Mouse (Mus musculus) cerebellum, adult 2 months (tissue): ENCODE results near the gene Gm5485.

ENCODE experiments used
- CTCF ChIP-seq: fragments of 200-500 bp; IDR thresholded peaks from 2 replicates; pipeline ENCODE4 v1.5.1; 2011; ENCODE audit warnings: low read depth, mild to moderate bottlenecking, control low read depth, low read length, moderate library complexity, borderline replicate concordance; ENCODE audit not compliant: insufficient read depth
- POLR2A ChIP-seq: fragments of 200-500 bp; IDR thresholded peaks from 2 replicates; pipeline ENCODE4 v1.6.1; 2011; ENCODE audit warnings: low read length, control low read depth, borderline replicate concordance; ENCODE audit not compliant: insufficient read depth

- TF ChIP-seq CTCF (no peak), POLR2A (no peak)
Measured at GRCm38 (mm10) chr16:48429427-48429826, 17.2 kb upstream of the Gm5485 start.
